Mouse (Mus musculus): ENCODE data around the gene Ascc2.
"Not testable (repeated sequence)": the region's sequence is repeated elsewhere in the genome, so short reads cannot be mapped to it uniquely, and the experiment has no call there.

Gene Ascc2

DNA sequence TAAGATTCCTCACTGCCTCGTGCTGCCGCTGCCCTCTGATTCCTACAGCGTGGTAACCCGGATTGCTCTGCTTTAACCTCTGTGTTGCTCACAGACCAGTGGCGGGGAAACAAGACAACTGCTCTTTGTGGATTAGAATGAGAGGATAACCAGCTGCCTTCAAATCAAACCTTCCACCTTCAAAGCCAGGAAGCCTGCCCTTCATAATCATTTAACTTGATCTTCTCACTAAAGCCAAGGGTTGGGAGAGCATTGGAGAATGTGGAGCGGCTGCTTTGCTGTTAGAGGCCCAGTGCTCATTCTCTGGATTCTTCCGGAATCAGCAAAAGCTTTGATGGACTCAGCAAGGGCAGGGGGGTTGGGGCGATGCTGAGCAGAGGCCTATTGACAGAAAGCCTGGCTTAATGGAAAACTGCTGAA lies 7.7 kb upstream of the Ascc2 start:
- in situ Hi-C loops (cut with MboI, MseI), result no loop called here

DNA sequence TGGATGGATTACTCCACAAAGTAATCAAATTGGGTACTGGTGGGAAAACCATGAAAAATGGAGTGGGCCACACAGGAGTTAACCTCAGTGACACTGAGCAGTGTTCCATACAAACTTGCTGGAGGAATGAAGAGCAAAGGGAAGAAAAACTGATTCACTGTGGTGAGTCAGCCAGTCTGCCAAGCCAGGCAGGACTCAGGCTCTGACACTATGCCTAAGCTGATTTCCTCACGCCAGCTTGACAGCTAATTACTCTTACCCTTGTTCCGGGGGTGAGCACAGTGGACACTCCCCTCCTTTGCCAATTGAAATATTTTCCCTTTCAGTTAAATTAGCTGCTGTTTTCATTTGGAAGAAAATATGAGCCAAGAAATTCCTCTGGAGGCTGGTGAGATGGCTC lies 4.1 kb upstream of the Ascc2 start:
- in situ Hi-C loops (cut with MboI, MseI), result no loop called here

DNA sequence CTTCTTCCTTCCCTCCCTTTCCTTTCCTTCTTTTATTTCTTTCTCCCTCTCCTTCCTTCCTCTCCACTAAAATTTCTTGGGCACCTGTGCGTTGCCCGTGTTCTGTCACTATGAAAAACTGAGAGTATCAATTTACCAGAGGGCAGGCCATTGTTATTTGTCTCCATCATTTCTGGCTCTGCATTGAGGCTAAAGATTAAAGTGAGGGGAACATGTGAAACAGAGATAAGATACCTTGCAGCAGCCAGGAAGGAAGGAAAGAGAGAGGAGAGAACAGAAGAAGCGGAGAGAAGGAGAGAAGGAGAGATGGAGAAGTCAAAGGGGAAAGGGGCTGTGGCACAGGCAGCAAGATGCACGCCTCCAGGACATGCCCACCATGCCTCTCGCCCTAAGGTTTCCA lies 3.2 kb upstream of the Ascc2 start:
- in situ Hi-C loops (cut with MboI, MseI), result no loop called here

DNA sequence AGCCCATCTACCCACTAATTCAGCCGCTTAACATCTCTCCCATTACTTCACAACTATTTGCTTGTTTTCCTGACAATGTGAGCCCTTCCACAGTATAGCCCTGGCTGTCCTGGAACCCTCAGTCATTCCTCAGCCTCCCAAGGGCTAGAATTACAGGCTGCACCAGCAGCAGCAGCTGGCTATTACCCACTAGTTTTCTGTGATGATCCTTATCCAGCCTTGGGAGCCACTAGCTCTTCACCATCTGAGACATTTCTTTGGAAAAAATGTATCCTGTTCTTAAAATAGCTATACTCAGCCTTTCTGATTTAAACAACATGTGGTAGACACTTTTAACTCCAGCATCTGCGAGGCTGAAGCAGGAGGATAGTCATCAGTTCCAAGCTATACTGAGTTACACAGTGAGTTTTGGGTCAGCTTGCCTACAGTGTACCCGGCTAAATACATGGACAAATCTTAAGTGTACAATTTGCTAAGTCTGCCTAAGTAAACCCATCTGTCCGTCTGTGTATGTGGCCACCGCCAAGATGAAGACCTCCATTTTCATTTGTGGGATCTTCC lies 685 bp upstream of the Ascc2 start:
- in situ Hi-C loops (cut with MboI, MseI), result no loop called here

DNA sequence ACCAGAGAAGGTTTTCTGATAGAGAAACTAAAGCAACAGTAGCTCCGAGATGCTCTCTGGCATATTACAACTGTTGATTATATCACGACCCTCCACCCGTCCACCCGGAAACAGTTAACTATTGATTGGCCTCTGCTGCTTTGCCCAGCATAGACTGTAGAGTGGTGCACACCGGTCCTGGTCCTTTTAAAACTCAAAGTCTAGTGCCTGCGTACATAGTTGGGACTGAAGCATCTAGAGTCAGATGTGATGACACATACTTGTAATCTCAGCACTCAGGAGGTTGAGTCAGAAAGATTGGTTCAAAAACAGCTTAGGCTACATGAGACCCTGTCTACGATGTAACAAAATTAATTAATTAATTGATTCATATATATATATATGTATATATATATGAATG lies 714 bp downstream of the Ascc2 start:
- in situ Hi-C loops (cut with MboI, MseI), result no loop called here

DNA sequence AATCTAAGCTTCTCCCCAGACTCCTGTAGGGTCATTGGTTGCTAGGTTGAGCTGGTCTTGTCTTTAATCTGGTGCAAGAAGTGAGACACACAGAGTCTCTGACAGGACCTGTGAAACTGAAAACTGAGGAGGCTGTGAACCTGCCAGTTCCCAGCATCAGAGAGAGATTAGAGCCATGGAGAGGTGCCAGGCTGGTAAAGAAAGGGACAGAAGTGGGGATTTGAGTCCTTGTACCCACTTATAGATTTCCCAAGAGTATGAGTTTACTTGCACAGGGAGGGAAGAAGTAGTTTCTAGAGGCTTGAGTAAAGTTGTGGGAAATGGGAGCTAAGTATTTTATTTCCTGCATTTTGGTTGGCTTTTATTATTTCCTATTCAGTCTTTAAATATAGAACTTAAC lies 3.6 kb downstream of the Ascc2 start:
- in situ Hi-C loops (cut with MboI, MseI), result no loop called here

DNA sequence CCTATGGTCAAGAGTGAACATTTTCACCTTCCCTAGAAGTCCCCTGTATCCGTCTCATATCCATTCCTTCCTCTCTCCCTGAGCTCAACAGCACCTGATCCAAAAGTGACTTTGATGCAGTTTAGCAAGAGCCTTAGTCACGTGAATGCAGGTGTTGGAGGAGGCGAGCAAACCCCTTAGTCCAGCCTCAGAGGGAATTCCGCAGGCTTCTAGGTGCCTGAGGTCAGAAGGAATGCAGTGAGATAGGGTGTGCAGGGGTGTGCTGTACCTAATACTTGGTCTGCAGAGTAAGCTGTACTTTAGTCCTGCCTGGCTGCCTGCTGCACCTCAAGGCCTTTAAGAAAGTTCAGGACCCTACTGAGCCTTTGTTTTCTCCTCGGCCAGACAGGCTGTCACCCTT lies 6.2 kb downstream of the Ascc2 start:
- in situ Hi-C loops (cut with MboI, MseI), result no loop called here

DNA sequence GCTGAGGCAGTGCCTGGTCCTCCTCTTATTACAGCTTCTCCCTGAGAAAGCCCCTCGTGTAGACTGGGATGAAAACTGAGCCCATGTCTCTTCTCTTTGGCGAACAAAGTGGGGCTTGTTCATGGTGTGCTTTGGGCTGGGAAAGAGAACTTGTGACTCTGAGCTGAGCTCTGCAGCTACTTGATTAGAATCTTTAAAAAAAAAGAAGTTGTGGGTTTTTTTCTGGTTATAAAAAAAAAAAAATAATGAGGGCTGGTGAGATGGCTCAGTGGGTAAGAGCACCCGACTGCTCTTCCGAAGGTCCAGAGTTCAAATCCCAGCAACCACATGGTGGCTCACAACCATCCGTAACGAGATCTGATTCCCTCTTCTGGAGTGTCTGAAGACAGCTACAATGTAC lies 7.6 kb downstream of the Ascc2 start:
- in situ Hi-C loops (cut with MboI, MseI), result not testable (repeated sequence)

DNA sequence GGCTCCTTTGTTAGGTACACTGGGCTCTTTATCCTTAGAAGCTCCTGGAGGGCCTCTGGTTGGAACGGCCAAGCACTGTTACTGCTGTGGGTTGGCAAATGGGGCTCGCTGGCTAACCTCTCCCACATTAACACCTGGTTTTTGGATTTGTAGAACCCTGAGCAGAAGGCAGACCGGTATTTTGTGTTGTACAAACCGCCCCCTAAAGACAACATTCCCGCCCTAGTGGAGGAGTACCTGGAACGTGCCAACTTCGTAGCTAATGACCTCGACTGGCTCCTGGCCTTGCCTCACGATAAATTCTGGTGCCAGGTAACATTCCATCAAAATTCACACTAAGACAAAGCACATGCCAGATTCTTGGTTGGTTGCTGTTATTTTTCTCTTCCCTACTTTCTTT lies 8.9 kb downstream of the Ascc2 start:
- in situ Hi-C loops (cut with MboI, MseI), result no loop called here

DNA sequence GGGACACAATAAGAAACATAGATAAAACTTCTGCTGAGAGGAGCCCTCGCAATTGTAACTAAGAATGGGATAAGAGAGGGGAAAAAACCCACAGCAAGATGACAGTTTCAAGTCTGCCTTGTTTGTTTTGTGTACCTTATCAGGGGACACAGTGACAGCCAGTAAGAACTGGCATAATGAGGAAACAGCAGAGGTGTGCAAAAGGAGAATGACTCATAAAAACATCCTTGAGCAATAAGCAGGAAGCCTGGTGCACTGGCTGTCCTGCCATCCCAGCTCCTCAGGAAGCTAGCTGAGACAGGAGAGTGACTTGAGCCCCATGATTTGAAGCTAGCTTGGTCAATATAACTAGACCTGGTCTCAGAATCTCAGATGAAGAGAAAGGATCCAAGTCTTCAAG lies 22.3 kb downstream of the Ascc2 start:
- in situ Hi-C loops (cut with MboI, MseI), result no loop called here

DNA sequence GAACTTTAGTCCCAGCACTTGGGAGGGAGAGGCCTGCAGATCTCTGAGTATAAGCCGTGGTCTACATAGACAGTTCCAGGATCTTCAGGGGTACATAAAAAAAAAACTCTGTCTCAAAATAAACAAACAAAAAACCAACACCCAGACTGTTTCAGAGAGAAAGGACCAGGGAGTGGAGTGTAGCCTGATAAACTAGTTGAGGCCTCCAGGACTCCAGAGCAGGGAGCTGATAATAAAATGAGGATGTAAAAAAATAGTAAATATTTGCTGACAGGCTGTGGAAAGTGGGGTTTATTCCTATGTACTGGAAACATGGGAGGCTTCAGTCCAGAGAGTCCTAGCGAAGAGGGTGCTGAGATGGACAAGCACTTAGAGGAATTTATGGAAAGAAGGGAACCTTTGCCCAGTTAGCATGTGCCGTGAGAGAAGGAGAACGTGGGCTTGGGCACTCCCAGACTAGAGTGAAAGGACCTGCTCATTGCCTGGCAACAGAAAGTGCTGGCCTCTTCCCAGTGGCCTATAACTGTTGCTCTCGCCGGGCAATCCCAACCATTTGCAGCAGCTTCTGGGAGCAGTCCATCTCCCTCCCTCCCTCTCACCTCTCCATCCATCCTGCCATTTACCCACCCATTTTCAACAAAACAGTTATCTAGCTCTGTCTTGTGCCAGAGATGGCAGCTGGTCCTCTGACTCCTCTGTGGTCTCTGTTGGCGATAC lies 22.9 kb downstream of the Ascc2 start:
- in situ Hi-C loops (cut with MboI, MseI), result no loop called here

DNA sequence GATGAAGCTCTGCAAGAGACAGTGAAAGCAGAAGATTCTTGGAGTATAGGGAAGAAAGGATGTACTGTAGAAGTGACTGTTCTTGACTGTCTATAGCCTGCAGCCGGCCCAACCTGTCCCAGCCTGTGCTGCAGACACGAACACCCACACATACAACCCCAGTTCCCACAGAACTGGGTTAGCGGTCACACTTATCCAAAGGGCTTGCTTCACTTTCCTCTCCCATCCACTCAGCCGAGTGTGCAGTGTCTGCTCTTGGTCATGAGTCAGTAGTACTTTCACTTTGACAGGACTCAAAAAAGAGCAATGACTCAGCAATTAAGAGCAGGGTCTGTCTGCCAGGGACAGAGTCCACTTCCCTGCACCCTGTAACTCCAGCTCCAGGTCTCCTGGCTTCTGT lies 23.8 kb downstream of the Ascc2 start:
- in situ Hi-C loops (cut with MboI, MseI), result no loop called here

DNA sequence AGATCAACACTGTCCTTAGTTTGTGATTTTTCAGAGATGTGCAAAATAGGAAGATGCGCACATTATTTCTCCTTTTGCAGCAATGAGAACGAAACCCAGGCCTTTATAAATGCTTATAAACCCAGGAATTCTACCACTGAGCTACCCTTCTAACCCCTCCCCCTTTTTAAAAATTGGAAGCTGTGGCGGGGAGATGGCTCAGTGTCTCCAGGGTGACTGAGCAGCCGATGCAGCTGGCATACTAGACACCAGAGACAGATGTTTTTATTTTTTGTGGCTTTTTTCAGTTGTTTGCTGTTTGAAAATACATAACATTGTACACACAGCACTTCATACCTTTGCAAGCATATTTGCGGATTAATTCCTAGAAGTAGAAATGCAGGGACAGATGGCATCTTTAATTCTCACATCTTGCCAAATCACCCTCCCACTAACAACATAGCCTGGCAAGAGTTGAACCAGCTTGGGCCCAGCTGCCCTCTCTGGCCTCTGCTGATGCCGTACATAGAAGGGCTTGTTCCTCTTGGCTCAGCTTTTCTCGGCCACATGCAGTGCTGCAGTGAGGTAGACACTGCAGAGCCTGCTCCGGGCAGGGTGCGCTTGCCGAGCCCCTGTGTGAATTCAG lies 24.4 kb downstream of the Ascc2 start:
- in situ Hi-C loops (cut with MboI, MseI), result no loop called here

DNA sequence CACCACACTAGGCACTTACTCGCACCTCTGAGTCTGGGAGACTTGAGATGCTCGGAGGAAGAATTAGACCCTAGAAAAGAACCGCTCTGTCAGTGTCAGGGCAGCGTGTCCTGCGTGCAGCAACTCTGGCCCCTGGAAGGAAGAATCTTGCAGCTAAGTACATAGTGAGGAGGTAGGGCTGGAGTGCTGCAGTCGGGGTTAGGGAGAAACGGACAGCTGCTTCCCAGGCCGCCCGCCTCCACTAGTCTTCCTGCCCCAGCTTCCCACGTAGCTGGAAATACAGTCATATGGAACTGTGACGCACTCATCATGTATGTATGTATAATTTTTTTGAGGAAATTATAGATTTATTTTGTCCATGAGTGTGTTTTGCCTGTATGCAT lies 24.9 kb downstream of the Ascc2 start:
- in situ Hi-C loops (cut with MboI, MseI), result no loop called here

DNA sequence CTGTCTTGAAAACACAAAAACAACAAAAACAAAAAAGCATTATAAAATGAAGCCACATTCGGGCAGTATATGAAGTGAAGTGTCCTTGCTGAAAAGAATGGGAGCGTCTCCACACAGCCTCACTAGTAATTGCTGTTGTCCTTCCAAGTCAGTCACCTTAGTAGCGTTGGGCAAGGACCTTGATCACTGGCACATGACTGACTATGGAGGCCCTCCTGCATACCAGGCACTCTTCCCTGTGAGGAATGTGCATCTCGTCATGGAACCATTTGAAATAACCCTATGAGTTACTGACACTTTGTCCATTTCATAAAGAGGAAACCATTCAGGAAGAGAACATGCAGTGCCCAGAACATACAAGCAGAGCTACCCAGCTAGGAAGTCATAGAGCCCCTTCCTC lies 34.2 kb downstream of the Ascc2 start:
- in situ Hi-C loops (cut with MboI, MseI), result no loop called here

DNA sequence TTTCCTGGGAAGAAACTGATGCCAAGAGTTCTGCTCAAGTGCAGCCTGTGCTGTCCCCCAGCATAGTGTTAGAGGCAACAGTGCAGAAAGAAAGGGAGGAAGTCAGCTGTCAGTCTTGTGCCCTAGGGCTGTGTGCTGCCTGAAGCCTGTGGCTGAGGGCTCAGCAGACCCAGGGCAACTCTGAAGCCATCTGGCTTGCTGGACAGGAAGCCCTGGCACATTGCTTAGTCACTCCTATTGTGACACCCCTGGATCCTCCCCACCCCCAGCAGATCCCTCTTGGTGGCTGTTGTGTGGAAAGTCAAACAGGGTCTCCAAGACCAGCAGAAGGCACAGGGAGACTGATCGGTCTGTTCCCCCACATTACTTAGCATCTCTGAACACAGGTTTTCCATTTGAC lies 37.0 kb downstream of the Ascc2 start:
- in situ Hi-C loops (cut with MboI, MseI), result no loop called here

DNA sequence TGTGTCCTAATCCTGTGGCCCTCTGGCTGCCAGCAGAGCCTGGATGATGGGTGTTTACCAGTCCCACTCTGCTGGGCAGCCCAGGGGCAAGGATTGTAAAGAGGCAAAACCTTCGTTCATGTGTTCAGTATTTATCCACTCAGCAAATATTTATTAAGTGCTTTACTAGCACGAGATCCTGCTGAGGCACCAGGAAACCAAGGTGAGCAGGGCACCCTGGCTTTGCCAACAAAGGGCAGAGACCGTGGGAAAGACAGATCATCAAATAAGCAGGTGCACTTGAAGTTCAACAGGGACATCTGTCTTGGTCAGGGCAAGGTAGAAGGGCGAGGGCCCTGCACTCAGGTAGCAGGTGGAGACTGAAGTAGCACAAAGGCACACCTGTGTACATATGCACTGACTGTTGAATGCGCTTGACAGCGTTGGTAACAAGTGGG lies 37.6 kb downstream of the Ascc2 start:
- in situ Hi-C loops (cut with MboI, MseI), result no loop called here

DNA sequence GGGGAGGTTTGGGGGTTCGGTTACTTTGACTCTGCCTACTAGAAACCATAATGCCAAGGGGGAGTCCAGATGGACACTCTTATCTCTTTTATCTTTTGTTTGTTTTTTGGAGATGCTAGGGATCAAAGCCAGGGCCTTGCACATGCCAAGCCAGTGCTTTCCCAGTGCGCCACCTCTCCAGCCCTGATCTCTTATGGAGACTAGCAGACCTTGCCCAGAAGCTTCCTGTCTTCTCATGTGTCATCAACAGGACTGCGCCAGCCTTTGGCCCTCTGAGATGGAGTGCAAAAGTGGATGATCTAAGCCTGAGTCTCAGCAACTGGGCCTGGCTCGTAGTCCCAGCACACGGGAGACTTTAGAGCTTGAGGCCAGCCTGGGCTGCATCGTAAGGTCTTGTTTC lies 38.1 kb downstream of the Ascc2 start:
- in situ Hi-C loops (cut with MboI, MseI), result no loop called here

DNA sequence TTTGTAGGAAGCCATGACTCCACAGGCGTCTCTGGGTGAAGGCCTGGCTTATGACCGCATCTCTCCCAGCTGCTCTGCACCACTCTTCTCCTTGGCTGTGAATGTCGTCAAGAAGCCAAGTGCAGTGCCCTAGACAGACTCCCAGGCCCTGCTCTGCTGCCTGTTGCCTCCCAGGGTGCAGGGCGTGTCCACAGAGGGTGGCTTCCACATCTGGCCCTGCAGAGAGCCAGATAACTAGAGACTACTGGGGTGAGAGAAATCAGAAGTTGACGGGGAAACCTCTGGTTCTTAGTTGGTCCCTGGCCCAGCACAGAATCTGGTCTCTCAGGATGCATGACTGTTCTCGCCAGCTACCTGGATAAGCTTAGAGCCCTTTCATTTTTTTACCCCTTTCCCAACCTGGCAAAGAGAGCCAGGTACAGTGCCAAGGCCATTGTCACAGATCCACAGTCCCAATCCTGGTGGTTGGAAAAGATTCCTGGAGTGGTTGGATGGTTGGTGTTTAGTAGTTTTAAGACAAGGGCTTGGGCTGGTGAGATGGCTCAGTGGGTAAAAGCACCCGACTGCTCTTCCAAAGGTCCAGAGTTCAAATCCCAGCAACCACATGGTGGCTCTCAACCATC lies 39.8 kb downstream of the Ascc2 start:
- in situ Hi-C loops (cut with MboI, MseI), result no loop called here

DNA sequence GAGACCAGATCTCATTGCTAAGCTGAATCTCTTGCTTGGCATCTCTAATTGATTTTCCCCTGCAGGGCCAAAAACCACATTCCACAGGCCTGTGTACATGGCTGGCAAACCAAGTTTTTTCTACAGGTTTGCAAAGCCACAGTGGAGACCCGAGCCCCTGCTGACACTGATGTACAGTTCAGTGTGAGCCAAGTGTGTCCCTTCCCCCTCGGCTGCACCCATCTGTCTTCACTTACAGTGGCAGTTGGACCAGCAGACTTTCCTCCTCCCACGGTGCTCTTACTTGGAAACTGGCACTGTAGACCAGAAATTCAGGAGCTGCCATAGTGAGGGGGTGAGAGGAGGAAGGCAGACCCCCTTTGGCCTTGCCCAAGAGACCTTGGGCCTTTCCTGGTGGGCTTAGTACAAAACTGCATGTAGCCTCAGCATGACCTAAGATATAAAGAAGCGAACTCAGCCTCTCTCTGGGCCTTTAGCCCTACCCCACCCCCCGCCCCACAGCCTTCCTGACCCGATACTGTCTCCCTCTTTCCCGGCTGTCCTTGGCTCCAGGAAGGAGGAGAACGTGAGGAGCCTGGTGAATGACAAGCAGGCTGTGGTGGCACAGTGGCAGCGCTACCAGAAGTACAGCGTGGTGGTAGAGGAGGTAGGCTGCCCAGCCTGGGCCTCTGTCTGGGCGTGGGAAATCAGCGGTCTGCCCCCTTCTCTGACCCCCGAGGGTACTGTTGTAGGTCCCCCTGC lies 41.3 kb downstream of the Ascc2 start:
- in situ Hi-C loops (cut with MboI, MseI), result no loop called here

DNA sequence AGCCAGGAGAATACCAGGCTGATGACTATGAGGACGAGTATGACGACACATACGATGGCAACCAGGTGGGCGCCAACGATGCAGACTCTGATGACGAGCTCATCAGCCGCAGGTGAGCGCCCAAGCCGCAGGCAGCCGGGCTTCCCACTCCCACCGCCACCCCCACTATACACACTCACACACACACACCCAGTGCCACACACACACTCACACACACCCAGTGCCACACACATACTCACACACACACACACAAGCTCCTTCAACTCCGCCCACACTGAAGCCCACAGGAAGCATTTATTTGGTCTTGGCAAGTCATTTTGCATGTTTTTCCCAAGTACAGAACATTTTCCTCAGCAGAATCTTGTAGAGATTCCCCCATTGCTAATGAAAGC lies 41.9 kb downstream of the Ascc2 start:
- in situ Hi-C loops (cut with MboI, MseI), result no loop called here

DNA sequence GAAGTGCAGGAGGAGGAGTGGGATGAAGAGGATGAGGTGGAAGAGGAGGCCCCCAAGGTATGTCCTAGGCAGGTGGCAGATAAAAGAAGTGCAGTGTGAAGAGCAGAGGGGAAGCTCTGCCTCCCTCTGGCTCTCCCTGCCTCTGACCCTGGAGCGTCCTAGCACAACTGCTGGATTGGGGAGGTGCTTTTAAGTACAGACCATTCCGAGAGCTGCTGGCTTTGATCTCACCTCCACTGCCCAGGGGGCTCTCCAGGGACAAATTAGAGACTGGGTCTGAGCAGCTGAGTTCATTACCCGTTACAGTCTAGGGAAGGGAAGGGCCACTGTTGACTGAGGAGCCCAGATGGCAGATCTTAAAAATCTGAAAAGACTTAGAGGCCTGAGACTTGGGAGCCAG lies 42.6 kb downstream of the Ascc2 start:
- in situ Hi-C loops (cut with MboI, MseI), result no loop called here

All from T-helper 2 cell (primary cell).